Mouse (Mus musculus) left cerebral cortex, postnatal 14 days (tissue): ENCODE data around the gene Lyst. TPM values are rescaled to one million over a fixed set of nuclear protein-coding genes. Genes with fewer than 3 reads are reported as not detected.

Experiments
- DNase-seq, 2 experiments: peaks; one replicate each; pipeline ENCODE4 v3.0.0; 2021 to 2022; ENCODE audit warnings: low spot score in 2 of 2, mixed read lengths in 1 of 2
- intact Hi-C: fragments of 180-260 bp; cut with DNase I; formaldehyde crosslinking; loops from one replicate; pipeline ENCODE4 v1.15.1; 2025
- total RNA-seq, 2 experiments: library from RNA; stranded (reverse); gene quantifications; 2 replicates each; pipeline ENCODE4 v1.2.3; 2021

The Lyst gene
- total RNA-seq, 2 experiments from 2014 or later, result 34.8 to 44.6 TPM

DNA sequence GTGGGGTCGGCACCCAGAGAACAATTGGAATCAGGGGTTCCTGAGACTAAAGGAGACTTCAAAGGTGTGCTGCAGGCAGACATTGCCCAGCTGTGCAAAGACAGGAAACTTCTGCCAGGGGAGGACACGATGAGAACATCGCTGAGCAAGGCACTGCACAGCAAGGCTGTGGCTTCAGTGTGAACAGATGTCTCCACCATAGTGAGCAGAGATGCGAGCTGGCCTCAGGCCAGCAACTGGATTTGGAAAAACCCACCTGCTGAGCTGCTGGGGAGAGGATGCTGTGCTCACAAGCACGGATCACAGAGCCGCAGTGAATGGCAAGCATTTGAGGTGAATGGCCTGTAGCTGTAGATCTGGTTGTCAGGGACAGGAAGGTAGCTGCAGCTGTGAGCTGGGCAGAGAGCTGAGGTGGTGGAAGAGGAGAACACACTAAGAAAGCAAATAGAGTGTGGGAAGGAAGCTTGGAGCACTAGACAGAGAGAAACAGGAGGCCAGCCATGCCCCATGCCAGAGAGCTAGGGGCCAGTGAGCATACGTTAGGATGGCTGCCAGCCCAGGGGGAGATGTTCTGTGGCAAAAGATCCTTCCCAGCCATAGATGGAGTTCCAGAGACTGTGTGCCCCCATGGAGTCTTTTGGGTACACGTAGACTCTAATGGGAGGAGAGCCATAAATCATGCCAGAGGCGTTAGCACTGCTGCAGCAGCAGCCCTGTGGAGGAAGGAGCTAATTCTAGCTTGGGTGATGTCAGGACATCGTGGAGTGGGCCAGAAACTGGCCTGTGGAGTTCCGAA lies 218.3 kb downstream of the Lyst start:
- DNase-seq, result peak; percentile 24 to 38
- intact Hi-C loops, result no loop called here

DNA sequence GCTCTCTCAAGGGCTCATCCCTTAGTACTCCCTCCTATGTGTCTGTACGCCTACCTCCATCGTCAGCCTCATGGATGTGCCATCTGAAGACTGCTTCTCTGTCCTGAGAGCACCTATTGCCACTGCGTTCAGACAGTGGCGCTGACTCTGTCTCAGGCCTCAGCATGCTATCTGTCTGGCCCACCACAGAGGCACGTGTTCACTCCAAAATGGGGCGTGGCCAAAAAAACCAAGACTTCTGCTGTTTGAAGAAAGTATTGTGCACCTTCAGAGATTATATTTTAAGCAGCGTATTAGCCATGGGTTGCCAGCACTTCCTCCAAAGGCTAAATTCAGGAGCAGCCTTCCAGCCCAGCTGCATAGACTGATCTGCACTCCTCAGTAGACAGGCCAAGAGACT lies 220.7 kb downstream of the Lyst start:
- intact Hi-C loops, result no loop called here
- no peak for DNase-seq

DNA sequence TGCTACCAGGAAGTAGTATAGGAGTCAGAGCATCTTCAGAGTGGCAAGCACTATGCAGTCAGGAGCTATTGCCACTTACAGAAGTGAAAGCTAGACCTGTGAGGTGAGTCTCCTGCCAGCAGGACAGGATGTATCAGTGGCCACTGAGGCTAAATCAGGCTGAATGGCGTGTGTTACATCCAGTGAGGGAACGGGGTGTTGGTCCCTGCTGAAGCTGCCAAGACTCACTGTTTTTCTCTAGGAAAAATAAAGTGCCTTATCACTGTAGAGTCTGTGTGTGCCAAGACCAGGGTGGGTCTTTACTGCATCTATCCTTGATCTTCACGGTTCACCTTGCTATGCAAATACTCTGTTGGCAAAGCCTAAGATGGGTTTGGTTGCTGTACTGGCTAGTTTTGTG lies 228.5 kb downstream of the Lyst start:
- intact Hi-C loops, result no loop called here
- no peak for DNase-seq

DNA sequence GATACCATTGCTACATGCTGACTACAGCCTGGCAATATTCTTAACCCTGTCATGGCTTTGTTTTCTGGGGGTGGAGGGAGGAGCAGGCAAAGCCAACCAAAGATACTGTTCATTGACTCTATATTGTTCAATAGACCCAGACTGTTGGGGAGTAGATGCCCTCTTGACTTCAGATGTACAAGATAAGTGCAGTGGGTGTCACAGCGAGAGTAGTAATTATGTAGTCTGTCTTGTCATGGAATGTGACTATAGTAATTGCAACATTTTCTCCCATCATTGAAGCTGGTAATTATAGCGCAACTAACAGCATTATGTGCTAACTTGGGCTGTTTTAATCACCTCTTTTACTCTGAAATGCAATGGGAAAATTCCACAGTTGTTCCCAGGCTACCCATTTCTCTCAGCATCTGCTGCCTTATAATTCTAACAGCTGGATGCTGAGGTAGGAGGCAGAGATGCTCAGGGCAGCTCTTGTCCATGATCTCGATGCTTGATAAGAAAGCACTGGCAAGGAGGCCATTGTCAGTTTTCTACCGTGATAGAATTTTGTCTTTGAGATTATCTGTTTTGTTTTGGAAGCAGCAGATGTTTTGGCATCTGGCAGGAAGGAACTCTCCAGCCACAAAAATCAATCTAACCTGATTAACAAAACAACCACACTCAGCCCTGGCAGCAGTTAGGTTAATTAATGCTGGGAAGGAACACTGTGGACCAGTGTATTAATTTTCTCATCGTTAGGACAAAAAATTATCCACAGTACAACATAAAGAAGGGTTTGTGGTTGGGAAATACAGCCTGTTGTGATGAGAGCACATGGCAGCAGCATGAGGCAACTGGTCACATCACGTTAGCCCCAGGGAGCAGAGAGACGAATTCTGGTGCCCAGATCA lies 230.3 kb downstream of the Lyst start:
- no peak for DNase-seq
- intact Hi-C loops, result no loop called here

DNA sequence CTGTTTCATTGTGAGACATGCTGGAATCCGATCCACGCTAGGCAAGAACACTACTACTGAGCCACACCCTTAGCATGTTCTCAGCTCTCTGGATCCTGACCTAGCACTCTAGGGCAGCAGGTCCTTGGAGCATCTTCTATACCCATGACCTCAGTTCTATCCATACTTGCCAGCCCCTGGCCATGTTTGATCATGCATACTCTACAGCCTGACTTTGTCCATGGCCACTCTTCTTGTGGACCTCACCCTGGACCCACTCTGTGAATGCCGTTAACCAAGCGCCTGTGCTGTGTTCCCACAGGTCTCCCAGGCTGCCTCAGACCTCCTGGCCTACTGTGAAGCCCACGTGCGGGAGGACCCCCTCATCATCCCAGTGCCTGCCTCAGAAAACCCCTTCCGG lies 234.7 kb downstream of the Lyst start:
- DNase-seq, result no peak
- intact Hi-C loops, result no loop called here

DNA sequence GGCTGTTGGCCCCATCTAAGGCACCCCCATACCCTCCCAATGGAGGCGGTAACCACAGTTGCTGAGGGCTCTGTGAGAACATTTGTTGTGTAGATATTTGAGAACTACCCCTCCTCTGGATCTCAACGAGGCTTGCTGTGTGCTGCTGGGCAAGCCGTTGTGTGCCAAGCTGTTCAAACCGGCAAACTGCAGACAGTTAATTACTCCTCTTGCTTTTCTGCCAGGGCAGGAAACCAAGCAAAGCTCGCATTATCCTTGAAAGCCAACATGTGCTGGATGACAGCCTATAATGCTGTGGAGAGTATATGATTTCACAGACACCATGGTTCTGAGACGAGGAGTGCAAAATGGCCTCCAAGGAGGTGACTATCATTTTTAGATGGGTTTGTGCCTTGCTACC lies 236.3 kb downstream of the Lyst start:
- no peak for DNase-seq
- intact Hi-C loops, result no loop called here

DNA sequence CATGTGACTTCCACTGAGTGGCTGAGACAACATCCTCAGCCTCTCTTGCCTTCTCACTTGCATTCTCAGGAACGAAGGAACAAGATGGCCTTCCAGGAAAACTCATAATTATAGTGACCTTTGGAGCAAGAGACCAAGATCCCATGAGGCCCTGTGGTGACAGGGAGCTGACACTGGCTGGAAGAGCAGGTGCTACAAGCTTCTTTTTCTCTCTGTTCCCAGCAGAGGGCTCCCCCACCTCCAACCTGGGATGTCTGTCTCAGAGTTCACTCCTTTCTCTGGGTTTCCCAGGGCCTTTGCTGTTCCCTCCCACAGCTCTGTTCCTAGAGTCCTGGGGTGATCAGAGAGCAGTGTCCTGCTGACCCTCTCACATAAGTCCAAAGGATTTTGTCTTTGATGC lies 237.9 kb downstream of the Lyst start:
- no peak for DNase-seq
- intact Hi-C loops, result no loop called here

Other genes starting within 250 kb of the Lyst start
- 10 to 100 TPM; 17.0 to 19.2 TPM for gene Gpr137b, start 196.4 kb upstream of the Lyst start, total RNA-seq
- gene Nid1, start 152.8 kb upstream of the Lyst start, total RNA-seq, result 10 to 100 TPM; 22.4 to 22.9 TPM
- 10 to 100 TPM; 85.6 to 97.9 TPM for gene Gng4, start 193.7 kb downstream of the Lyst start, total RNA-seq